Mouse (Mus musculus): ENCODE results near the gene Olfr649. TPM values are rescaled to one million over a fixed set of nuclear protein-coding genes. Genes with fewer than 3 reads are reported as not detected.

The Olfr649 gene
- polyA plus RNA-seq, 1 experiment from 2014 or later: not detected

DNA sequence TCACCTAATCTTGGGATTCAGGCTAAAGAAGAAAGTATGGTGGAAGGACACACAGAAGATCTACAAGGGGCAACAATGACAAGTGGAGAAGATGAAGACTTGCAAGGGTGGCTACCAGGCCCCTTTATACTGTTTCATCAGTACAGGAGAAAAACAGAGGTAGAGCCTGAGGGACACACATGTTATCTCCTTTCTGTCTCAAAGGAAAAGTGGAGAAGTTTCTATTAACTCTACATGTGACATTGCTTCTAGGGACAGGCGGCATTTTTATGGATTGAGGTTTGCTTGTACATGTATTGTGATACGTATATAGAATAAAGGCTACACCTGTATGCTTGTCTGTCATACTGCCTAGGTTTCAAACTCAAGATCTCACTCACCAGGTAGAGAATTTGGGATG lies 12.5 kb downstream of the Olfr649 start, which contains the start of gene Olfr648:
TSS of gene Olfr648 (minus strand) at position 101 of the 400 bp plus-strand sequence.
- Histone ChIP-seq H3K36me3 (no peaks in the 10 kb centered on the region), H3K9ac (no peak within 1 kb of the TSS), H3K27me3 (replicated peaks) (no peaks in the 10 kb centered on the region), H3K4me1 (no peaks in the 10 kb centered on the region), H3K4me2 (no peak within 1 kb of the TSS), H3K9me3 (replicated peaks) (no peaks in the 10 kb centered on the region), H3K4me3 (no peak within 1 kb of the TSS), H3K27ac (no peak within 1 kb of the TSS)
- no peak for ATAC-seq
- 68% methylated on average over 2 of the region's 2 CpGs for WGBS (ENCODE audit: insufficient replicate concordance)

DNA sequence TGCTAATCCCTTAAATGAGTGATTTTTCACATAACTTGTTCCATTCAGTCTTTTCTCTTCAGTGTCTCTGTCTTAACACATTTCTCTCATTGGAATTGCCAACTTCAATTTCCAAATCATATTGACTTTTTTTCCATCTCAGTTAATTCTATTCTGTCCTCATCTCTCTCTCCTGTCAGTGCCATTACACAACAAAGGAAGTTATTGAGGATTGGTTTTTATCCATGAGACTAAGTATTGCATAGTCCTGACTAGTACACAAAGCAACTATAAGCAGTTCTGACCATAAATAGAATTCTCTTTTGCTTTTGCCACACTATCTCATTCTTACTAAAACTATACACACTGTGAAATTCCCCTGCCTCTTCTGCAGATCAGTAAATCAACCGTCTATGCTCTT lies 16.7 kb downstream of the Olfr649 start:
- no peak overlapping the region for H3K9ac ChIP-seq
- no peaks in the 10 kb centered on the region for H3K9me3 ChIP-seq (replicated peaks)
- H3K4me1 ChIP-seq: no peaks in the 10 kb centered on the region
- 77% methylated on average over 1 of the region's 1 CpGs for WGBS (ENCODE audit: insufficient replicate concordance)
- no peak for ATAC-seq
- no peak overlapping the region for H3K4me2 ChIP-seq
- H3K4me3 ChIP-seq: no peak overlapping the region
- H3K27ac ChIP-seq: no peak overlapping the region
- H3K36me3 ChIP-seq: no peaks in the 10 kb centered on the region
- no peaks in the 10 kb centered on the region for H3K27me3 ChIP-seq (replicated peaks)

DNA sequence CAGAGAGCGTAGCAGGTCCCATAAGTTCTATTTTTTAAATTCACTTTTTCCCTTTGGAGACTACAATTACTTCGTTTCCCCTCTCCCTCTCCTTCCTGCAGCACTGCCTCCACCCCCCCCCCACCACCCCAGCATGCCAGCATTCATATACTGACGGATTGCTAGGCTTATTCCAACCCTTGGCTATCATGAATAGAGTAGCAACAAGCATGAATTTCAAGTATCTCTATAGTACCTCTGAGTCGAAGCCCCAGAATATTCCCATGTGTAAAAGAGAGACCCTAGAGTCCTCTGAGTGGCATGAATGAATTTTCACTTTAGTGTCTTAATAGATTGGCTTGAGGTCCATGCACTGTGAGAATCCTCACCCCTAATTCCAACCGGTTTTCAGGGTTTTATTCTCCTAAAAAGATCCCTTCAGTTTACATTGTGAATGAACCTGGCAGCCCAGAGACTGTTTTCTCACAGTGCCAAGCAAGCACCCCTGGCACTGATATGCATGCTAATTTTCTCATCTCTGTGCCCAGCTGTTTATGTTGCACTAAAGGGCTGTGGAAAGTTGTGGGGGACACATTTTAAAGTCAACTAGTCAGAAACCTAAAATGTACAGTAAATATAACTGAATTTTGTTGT lies 17.2 kb downstream of the Olfr649 start:
- no peak for ATAC-seq
- no peak overlapping the region for H3K9ac ChIP-seq
- no peaks in the 10 kb centered on the region for H3K36me3 ChIP-seq
- H3K4me3 ChIP-seq: no peak overlapping the region
- H3K27ac ChIP-seq: no peak overlapping the region
- H3K9me3 ChIP-seq (replicated peaks): no peaks in the 10 kb centered on the region
- H3K27me3 ChIP-seq (replicated peaks): no peaks in the 10 kb centered on the region
- 64% methylated on average over 5 of the region's 5 CpGs for WGBS (ENCODE audit: insufficient replicate concordance)
- H3K4me1 ChIP-seq: no peaks in the 10 kb centered on the region
- H3K4me2 ChIP-seq: no peak overlapping the region

GRCm38 (mm10) chr7:104175085-104175484 lies 20.7 kb downstream of the Olfr649 start:
- no peak for ATAC-seq
- Histone ChIP-seq H3K9me3 (replicated peaks) (no peaks in the 10 kb centered on the region), H3K4me1 (no peaks in the 10 kb centered on the region), H3K27me3 (replicated peaks) (no peaks in the 10 kb centered on the region), H3K36me3 (no peaks in the 10 kb centered on the region), H3K27ac (no peak overlapping the region), H3K4me2 (no peak overlapping the region), H3K4me3 (no peak overlapping the region), H3K9ac (no peak overlapping the region)
- WGBS (ENCODE audit: insufficient replicate concordance): 78% methylated on average over 1 of the region's 1 CpGs

- ATAC-seq: peak; percentile 35; the same call in 1 of the 2 replicates
- H3K36me3 ChIP-seq: no peaks in the 10 kb centered on the region
- no peaks in the 10 kb centered on the region for H3K4me1 ChIP-seq
- no peak overlapping the region for H3K4me3 ChIP-seq
- no peak overlapping the region for H3K4me2 ChIP-seq
- no peak overlapping the region for H3K27ac ChIP-seq
- no peak overlapping the region for H3K9ac ChIP-seq
- H3K27me3 ChIP-seq (replicated peaks): no peaks in the 10 kb centered on the region
- 33% methylated on average over 6 of the region's 6 CpGs for WGBS (ENCODE audit: insufficient replicate concordance)
- H3K9me3 ChIP-seq (replicated peaks): no peaks in the 10 kb centered on the region
Observed at GRCm38 (mm10) chr7:104169634-104170204, 26.1 kb downstream of the Olfr649 start.

DNA sequence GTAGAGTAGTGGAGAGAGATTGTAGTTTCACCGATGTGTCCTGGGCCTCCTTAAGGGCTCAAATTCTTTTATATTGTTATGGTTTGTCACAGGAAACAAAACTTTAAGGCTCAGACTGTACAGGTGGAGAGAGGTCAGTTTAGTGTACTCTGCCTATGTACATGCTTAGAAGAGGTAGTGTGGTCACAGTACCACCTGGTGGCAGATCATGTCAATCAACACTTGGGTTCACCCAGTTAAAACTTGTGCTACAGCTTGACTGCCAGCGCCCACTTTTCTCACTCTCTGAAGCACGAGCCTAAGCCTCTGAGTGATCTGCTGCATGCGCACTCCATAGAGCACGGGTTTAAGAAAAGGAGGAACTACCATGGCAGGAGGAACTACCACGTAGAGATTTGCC lies 28.7 kb downstream of the Olfr649 start:
- Histone ChIP-seq H3K4me1 (no peaks in the 10 kb centered on the region), H3K9me3 (replicated peaks) (no peaks in the 10 kb centered on the region), H3K9ac (no peak overlapping the region), H3K4me3 (no peak overlapping the region), H3K27me3 (replicated peaks) (no peaks in the 10 kb centered on the region), H3K36me3 (no peaks in the 10 kb centered on the region), H3K27ac (no peak overlapping the region), H3K4me2 (no peak overlapping the region)
- WGBS (ENCODE audit: insufficient replicate concordance): 38% methylated on average over 6 of the region's 6 CpGs
- no peak for ATAC-seq

DNA sequence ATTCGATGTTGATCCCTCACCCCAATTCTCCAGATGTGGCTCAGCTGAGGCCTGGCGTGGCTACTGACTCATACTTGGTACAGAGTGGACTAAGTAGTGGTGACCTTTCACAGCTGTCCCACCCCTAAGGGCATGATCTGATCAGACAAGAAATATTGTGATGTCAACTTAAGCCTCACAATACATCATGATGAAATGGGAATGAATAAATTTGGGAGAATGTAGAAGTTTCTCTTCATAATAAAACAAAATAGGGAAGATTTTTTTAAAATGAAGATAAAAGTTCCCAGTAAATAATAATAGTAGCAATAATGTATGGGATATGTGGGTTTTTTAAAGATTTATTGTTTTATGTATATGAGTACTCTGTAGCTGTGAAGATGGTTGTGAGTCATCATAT lies 45.3 kb downstream of the Olfr649 start, which contains the start of gene Ubqlnl:
TSS of gene Ubqlnl (minus strand) at position 101 of the 400 bp plus-strand sequence.
- 68% methylated on average over 2 of the region's 2 CpGs for whole genome bisulfite sequencing (ENCODE audit: insufficient replicate concordance)
- Histone ChIP-seq H3K27me3 (replicated peaks) (no peaks in the 10 kb centered on the region), H3K9me3 (replicated peaks) (no peaks in the 10 kb centered on the region), H3K4me2 (no peak within 1 kb of the TSS), H3K4me3 (no peak within 1 kb of the TSS), H3K27ac (no peak within 1 kb of the TSS), H3K9ac (no peak within 1 kb of the TSS), H3K36me3 (no peaks in the 10 kb centered on the region), H3K4me1 (no peaks in the 10 kb centered on the region)
- no peak for ATAC-seq

DNA sequence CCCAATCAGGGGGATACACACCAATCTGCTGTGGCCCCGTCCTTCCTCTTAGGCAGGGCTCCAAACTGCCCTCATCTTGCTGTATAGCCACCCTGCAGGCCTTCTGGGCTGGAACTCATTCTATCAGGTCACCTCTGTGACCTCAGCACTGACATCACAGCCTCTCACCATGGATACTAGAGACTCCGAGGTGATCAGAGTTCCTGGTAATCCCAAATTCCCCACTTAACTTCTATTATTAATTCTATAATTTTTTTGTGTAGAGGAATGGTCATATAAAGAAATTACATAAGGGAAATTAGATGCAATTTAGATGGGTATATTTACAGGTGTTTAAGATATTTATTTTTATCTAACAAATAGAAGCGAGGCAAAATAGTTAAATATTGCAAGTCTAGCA lies 52.6 kb downstream of the Olfr649 start, which contains the start of gene Ubqln3:
TSS of gene Ubqln3 (minus strand) at position 101 of the 400 bp plus-strand sequence.
- Histone ChIP-seq H3K4me3 (no peak within 1 kb of the TSS), H3K9me3 (replicated peaks) (no peaks in the 10 kb centered on the region), H3K4me1 (no peaks in the 10 kb centered on the region), H3K4me2 (no peak within 1 kb of the TSS), H3K36me3 (no peaks in the 10 kb centered on the region), H3K9ac (no peak within 1 kb of the TSS), H3K27me3 (replicated peaks) (no peaks in the 10 kb centered on the region), H3K27ac (no peak within 1 kb of the TSS)
- 55% methylated on average over 3 of the region's 3 CpGs for WGBS (ENCODE audit: insufficient replicate concordance)
- no peak for ATAC-seq

Other genes starting within 250 kb of the Olfr649 start
- gene Olfr635, start 224.8 kb downstream of the Olfr649 start, polyA plus RNA-seq (2016; fragmentation: Nextera tagmentation; extraction: Ambion mirVana): not detected in 2 replicates
- not detected in 2 replicates for gene Olfr638, start 197.2 kb downstream of the Olfr649 start, polyA plus RNA-seq (2016; fragmentation: Nextera tagmentation; extraction: Ambion mirVana)
- gene Olfr639, start 178.7 kb downstream of the Olfr649 start, polyA plus RNA-seq (2016; fragmentation: Nextera tagmentation; extraction: Ambion mirVana): not detected in 2 replicates
- gene Olfr640, start 170.4 kb downstream of the Olfr649 start, polyA plus RNA-seq (2016; fragmentation: Nextera tagmentation; extraction: Ambion mirVana): not detected in 2 replicates
- not detected in 2 replicates for gene Olfr641, start 160.5 kb downstream of the Olfr649 start, polyA plus RNA-seq (2016; fragmentation: Nextera tagmentation; extraction: Ambion mirVana)
- gene Olfr642, start 143.3 kb downstream of the Olfr649 start, polyA plus RNA-seq (2016; fragmentation: Nextera tagmentation; extraction: Ambion mirVana): not detected in 2 replicates
- gene 4930516K23Rik, start 134.5 kb downstream of the Olfr649 start, polyA plus RNA-seq (2016; fragmentation: Nextera tagmentation; extraction: Ambion mirVana): not detected in 2 replicates
- not detected in 2 replicates for gene Olfr644, start 124.1 kb downstream of the Olfr649 start, polyA plus RNA-seq (2016; fragmentation: Nextera tagmentation; extraction: Ambion mirVana)
- not detected in 2 replicates for gene Olfr645, start 110.5 kb downstream of the Olfr649 start, polyA plus RNA-seq (2016; fragmentation: Nextera tagmentation; extraction: Ambion mirVana)
- gene Olfr646, start 91.1 kb downstream of the Olfr649 start, polyA plus RNA-seq (2016; fragmentation: Nextera tagmentation; extraction: Ambion mirVana): not detected in 2 replicates
- not detected in 2 replicates for gene Ubqln5, start 66.2 kb downstream of the Olfr649 start, polyA plus RNA-seq (2016; fragmentation: Nextera tagmentation; extraction: Ambion mirVana)
- not detected in 2 replicates for gene Olfr643, start 58.6 kb downstream of the Olfr649 start, polyA plus RNA-seq (2016; fragmentation: Nextera tagmentation; extraction: Ambion mirVana)
- not detected in 2 replicates for gene Ubqln3, start 52.7 kb downstream of the Olfr649 start, polyA plus RNA-seq (2016; fragmentation: Nextera tagmentation; extraction: Ambion mirVana)
- gene Ubqlnl, start 45.4 kb downstream of the Olfr649 start, polyA plus RNA-seq (2016; fragmentation: Nextera tagmentation; extraction: Ambion mirVana): not detected in 2 replicates
- gene Olfm5, start 31.2 kb downstream of the Olfr649 start, polyA plus RNA-seq (2016; fragmentation: Nextera tagmentation; extraction: Ambion mirVana): not detected in 2 replicates
- 0.05 and 0.11 TPM in 2 replicates for gene Olfr648, start 12.6 kb downstream of the Olfr649 start, polyA plus RNA-seq (2016; fragmentation: Nextera tagmentation; extraction: Ambion mirVana)
- 1.6 and 1.7 TPM in 2 replicates for gene Trim6, start 22.8 kb upstream of the Olfr649 start, polyA plus RNA-seq (2016; fragmentation: Nextera tagmentation; extraction: Ambion mirVana)
- gene Trim34a, start 48.5 kb upstream of the Olfr649 start, polyA plus RNA-seq (2016; fragmentation: Nextera tagmentation; extraction: Ambion mirVana): 1.2 and 1.7 TPM in 2 replicates
- 0.33 and 0.38 TPM in 2 replicates for gene Trim5, start 92.1 kb upstream of the Olfr649 start, polyA plus RNA-seq (2016; fragmentation: Nextera tagmentation; extraction: Ambion mirVana)
- 3.2 and 4.3 TPM in 2 replicates for gene Trim12a, start 119.5 kb upstream of the Olfr649 start, polyA plus RNA-seq (2016; fragmentation: Nextera tagmentation; extraction: Ambion mirVana)
- not detected in 2 replicates for gene Trim34b, start 133.5 kb upstream of the Olfr649 start, polyA plus RNA-seq (2016; fragmentation: Nextera tagmentation; extraction: Ambion mirVana)
- gene Trim12c, start 157.4 kb upstream of the Olfr649 start, polyA plus RNA-seq (2016; fragmentation: Nextera tagmentation; extraction: Ambion mirVana): 1.2 and 1.4 TPM in 2 replicates
- 0.11 TPM in 1 of 2 replicates, not detected in the other for gene Trim30b, start 173.9 kb upstream of the Olfr649 start, polyA plus RNA-seq (2016; fragmentation: Nextera tagmentation; extraction: Ambion mirVana)
- gene Trim30c, start 204.9 kb upstream of the Olfr649 start, polyA plus RNA-seq (2016; fragmentation: Nextera tagmentation; extraction: Ambion mirVana): 0.14 and 0.20 TPM in 2 replicates

All from liver, embryonic 12.5 days (tissue).